Mouse (Mus musculus) kidney, embryonic 16.5 days (tissue): ENCODE measurements around the gene Syt17. TPM values are rescaled to one million over a fixed set of nuclear protein-coding genes. Genes with fewer than 3 reads are reported as not detected.

Experiments used
- ATAC-seq: fragments of 200-750 bp; cut with Nextera tagmentation; 2 replicates; pipeline ENCODE4 v1.8.0; 2017; ENCODE audit warnings: moderate TSS enrichment; ENCODE audit not compliant: low FRiP score, low TSS enrichment
- H3K27ac ChIP-seq: fragments of 300-500 bp; sonication (generic); 2 replicates; pipeline ENCODE4 v1.5.1; 2014; ENCODE audit warnings: low read length
- H3K27me3 ChIP-seq: fragments of 300-500 bp; sonication (generic); 2 replicates; pipeline ENCODE4 v1.6.1; 2014; ENCODE audit warnings: low read length, control low read depth, mixed read lengths; ENCODE audit not compliant: insufficient read depth
- H3K36me3 ChIP-seq: fragments of 300-500 bp; sonication (generic); 2 replicates; pipeline ENCODE4 v1.6.1; 2014; ENCODE audit warnings: low read length, control low read depth, mixed read lengths; ENCODE audit not compliant: insufficient read depth
- H3K4me1 ChIP-seq: fragments of 300-500 bp; sonication (generic); 2 replicates; pipeline ENCODE4 v1.6.1; 2014; ENCODE audit warnings: low read length, control low read depth, mixed read lengths; ENCODE audit not compliant: insufficient read depth
- H3K4me2 ChIP-seq: fragments of 300-500 bp; sonication (generic); replicated peaks from 2 replicates; pipeline ENCODE4 v1.6.1; 2014; ENCODE audit warnings: low read depth, low read length
- H3K4me3 ChIP-seq: fragments of 300-500 bp; sonication (generic); 2 replicates; pipeline ENCODE4 v1.5.1; 2014; ENCODE audit warnings: mild to moderate bottlenecking, low read length
- H3K9ac ChIP-seq: fragments of 300-500 bp; sonication (generic); replicated peaks from 2 replicates; pipeline ENCODE4 v1.6.1; 2014; ENCODE audit warnings: low read length
- H3K9me3 ChIP-seq: fragments of 300-500 bp; sonication (generic); 2 replicates; pipeline ENCODE4 v1.6.1; 2016; ENCODE audit warnings: low read length, control low read depth
- WGBS: fragments of 180-500 bp; shearing (Covaris S2); extraction: QIAGEN DNeasy Blood & Tissue Kit; methylation state at CpG from one replicate; pipeline ENCODE4 v1.1.7; 2014; 5-methylcytosine and 5-hydroxymethylcytosine counted together
- polyA plus RNA-seq: library from polyadenylated mRNA; unstranded; fragments of >200 nt; fragmentation: Nextera tagmentation; extraction: Ambion mirVana; gene quantifications from 2 replicates; pipeline ENCODE4 v1.2.1, GENCODE M21; 2015

Gene Syt17
- polyA plus RNA-seq, 1 experiment from 2014 or later, result 12.6 TPM

DNA sequence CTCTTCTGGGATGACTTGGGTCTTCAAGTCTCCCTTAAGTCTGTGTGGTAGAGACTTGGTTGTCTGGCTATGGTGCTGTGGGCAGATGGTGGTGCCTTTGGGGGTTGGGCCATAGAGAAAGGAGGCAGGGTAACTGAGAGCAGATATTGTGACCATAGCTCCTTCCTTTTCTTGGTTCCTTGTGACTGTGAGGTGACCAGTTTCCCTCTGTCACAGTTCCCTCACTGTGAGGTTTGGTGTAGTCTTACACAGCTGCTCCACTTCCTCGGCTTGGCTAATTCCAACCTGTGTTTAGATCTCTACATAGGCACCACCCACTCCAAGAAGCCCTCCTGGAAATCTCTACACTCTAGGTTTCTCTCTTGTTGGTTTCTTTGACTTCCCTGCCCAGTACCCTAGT lies 36.0 kb upstream of the Syt17 start:
- Histone ChIP-seq H3K9ac (no peak overlapping the region), H3K27ac (no peak overlapping the region), H3K27me3 (peaks cover 4% of the 10 kb centered on the region; the same call in 1 of the 2 replicates), H3K4me1 (peaks cover 16% of the 10 kb centered on the region), H3K9me3 (no peaks in the 10 kb centered on the region), H3K4me2 (no peak overlapping the region), H3K4me3 (no peak overlapping the region), H3K36me3 (no peaks in the 10 kb centered on the region)
- WGBS, result 47% methylated on average over 1 of the region's 1 CpGs
- no peak for ATAC-seq

- H3K36me3 ChIP-seq, result no peaks in the 10 kb centered on the region
- H3K4me3 ChIP-seq, result no peak overlapping the region
- H3K4me2 ChIP-seq, result no peak overlapping the region
- H3K27ac ChIP-seq, result no peak overlapping the region
- no peaks in the 10 kb centered on the region for H3K27me3 ChIP-seq
- ATAC-seq, result no peak
- H3K4me1 ChIP-seq, result peaks cover 12% of the 10 kb centered on the region
- no peaks in the 10 kb centered on the region for H3K9me3 ChIP-seq
- no peak overlapping the region for H3K9ac ChIP-seq
- WGBS, result 94% methylated on average over 2 of the region's 2 CpGs
Measured at GRCm38 (mm10) chr7:118482001-118482400, 34.0 kb upstream of the Syt17 start.

DNA sequence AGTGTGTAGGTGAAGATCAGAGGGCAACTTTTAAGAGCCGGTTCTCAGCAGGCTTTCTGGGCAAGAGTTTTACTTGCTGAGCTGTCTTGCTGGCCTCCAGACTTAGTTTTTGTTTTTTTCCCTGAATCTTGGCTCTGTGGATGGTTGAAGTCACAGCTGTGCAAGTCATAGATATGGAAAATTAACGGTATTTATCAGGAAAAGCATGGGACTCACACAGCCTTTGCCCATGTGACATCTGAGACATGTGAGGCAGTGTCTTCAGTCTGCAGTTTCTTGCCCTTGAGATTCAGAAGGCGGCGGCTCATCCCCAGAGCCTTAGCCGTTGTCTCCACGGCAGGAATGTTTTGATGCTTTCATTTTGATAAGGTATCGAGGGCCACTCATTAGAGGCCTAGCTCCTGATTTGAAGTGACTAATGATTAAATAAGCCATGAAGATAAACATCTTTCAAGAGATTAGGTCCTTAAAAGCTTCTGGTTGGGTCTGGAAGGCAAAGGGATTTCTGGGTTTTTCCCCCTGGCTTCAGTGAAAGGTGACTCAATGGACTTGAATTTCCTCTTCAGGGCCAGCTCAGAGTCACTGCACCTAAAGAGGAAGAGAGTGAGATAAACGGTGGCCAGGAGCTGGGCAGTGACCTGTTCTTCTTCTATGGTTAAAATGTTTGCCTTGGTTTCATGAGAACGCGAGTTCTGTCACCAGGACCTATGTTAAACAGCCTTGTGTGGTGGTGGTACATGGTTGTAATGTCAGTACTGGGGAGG lies 33.2 kb upstream of the Syt17 start:
- 74% methylated on average over 10 of the region's 10 CpGs for WGBS
- H3K9me3 ChIP-seq, result no peaks in the 10 kb centered on the region
- no peak overlapping the region for H3K4me3 ChIP-seq
- no peak overlapping the region for H3K9ac ChIP-seq
- H3K27ac ChIP-seq, result no peak overlapping the region
- no peaks in the 10 kb centered on the region for H3K27me3 ChIP-seq
- no peak overlapping the region for H3K4me2 ChIP-seq
- no peaks in the 10 kb centered on the region for H3K36me3 ChIP-seq
- peaks cover 15% of the 10 kb centered on the region for H3K4me1 ChIP-seq
- ATAC-seq, result no peak

DNA sequence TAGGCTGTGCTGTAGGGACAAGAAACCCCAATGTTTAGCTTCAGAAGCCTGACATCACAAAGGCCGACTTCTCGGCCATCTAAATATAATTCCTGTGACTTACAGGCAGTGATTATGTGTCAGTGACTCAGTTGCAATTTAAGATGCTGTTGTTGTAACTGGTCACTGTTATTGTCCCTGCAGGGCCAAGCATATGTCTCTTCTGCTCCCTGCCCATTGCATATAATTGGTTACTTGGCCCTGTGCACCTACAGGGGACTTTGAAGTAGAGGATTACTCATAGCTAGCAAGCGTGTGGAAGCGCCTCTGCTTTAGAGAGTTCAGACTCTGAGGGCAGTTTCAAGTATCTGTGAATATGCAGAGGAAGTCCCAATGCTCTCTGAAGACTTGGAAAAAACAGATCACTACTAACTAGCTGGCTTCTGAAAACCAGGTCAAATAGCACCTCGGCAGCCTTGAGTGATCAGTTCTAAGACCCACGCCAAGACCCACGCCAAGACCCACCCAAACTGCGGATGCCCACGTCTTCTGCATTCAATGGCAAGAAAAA lies 32.2 kb upstream of the Syt17 start:
- Histone ChIP-seq H3K9ac (no peak overlapping the region), H3K4me1 (peaks cover 15% of the 10 kb centered on the region), H3K27me3 (no peaks in the 10 kb centered on the region), H3K36me3 (no peaks in the 10 kb centered on the region), H3K9me3 (no peaks in the 10 kb centered on the region), H3K4me3 (no peak overlapping the region), H3K4me2 (no peak overlapping the region), H3K27ac (no peak overlapping the region)
- WGBS, result 84% methylated on average over 9 of the region's 9 CpGs
- ATAC-seq, result no peak

DNA sequence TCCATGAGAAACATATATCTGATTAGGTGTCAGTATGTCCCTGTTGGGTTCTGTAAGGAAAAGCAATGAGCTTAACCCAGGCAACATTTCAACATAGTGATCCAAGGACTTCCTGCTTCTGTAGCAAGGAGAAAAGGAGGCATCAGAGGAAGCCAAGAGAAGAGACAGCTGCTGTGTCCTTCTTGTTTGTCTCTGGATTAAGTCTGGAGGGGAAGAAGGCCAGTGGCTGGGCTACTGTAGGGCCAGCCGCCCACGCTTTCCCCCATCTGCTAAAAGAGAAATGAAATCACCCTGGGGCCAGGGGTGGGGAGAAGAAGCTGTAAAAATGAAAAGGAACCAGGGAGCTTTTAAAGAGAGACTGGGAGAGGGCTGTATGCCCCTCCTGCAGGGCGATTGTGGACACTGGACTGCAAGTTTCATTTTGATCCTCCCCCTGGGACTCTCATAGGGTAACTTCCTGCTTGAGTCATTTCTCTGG lies 30.9 kb upstream of the Syt17 start:
- peak; percentile 78 for ATAC-seq
- no peak overlapping the region for H3K9ac ChIP-seq
- H3K9me3 ChIP-seq, result peaks cover 8% of the 10 kb centered on the region; the same call in 1 of the 2 replicates
- 23% methylated on average over 3 of the region's 3 CpGs for WGBS
- H3K4me2 ChIP-seq, result no peak overlapping the region
- H3K36me3 ChIP-seq, result no peaks in the 10 kb centered on the region
- no peaks in the 10 kb centered on the region for H3K27me3 ChIP-seq
- H3K27ac ChIP-seq, result peak overlapping the region; percentile 21
- no peak overlapping the region for H3K4me3 ChIP-seq
- H3K4me1 ChIP-seq, result peaks cover 15% of the 10 kb centered on the region

DNA sequence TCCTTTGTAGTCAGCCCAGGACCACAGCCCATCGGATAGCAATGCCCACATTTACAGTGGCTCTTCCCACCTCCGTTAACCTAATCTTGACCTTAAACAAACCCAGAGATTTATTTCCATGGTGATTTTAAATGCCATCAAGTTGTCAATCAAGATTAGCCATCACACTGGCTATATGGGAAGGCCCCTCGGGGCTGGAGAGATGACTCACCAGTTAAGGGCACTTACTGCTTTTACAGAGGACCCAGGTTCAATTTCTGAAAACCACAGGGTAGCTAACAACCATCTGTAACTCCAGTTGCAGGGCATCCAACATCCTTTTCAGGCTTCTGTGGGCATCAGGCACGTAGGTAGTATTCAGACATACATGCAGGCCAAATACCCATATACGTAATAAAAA lies 28.4 kb upstream of the Syt17 start:
- Histone ChIP-seq H3K4me2 (no peak overlapping the region), H3K4me3 (no peak overlapping the region), H3K27ac (no peak overlapping the region), H3K9ac (no peak overlapping the region), H3K9me3 (peaks cover 10% of the 10 kb centered on the region; the same call in 1 of the 2 replicates), H3K27me3 (no peaks in the 10 kb centered on the region), H3K36me3 (no peaks in the 10 kb centered on the region), H3K4me1 (peaks cover 15% of the 10 kb centered on the region)
- ATAC-seq, result no peak
- 56% methylated on average over 5 of the region's 5 CpGs for WGBS

- no peak overlapping the region for H3K4me3 ChIP-seq
- H3K9ac ChIP-seq, result no peak overlapping the region
- no peak for ATAC-seq
- peaks cover 10% of the 10 kb centered on the region; the same call in 1 of the 2 replicates for H3K9me3 ChIP-seq
- WGBS, result 78% methylated on average over 7 of the region's 7 CpGs
- H3K4me1 ChIP-seq, result peaks cover 19% of the 10 kb centered on the region
- no peak overlapping the region for H3K4me2 ChIP-seq
- no peaks in the 10 kb centered on the region for H3K27me3 ChIP-seq
- H3K36me3 ChIP-seq, result no peaks in the 10 kb centered on the region
- H3K27ac ChIP-seq, result no peak overlapping the region
Measured at GRCm38 (mm10) chr7:118475008-118475705, 27.1 kb upstream of the Syt17 start.

DNA sequence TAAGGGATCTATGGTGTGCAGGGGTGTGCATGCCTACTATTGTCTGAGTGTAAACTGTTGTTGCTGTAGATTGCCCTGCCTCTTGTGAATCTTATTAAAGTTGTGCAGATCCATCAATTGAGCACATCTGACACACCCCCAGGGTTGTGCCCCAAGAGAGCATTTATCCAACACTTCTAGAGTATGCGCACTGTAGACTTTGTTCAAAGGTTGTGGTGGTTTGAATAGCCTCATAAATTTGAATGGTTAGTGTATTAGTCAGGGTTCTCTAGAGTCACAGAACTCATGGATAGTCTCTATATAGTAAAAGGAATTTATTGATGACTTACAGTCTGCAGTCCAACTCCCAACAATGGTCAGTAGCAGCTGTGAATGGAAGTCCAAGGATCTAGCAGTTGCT lies 24.9 kb upstream of the Syt17 start:
- Histone ChIP-seq H3K27me3 (no peaks in the 10 kb centered on the region), H3K4me1 (peaks cover 10% of the 10 kb centered on the region), H3K9ac (no peak overlapping the region), H3K4me3 (no peak overlapping the region), H3K4me2 (no peak overlapping the region), H3K36me3 (no peaks in the 10 kb centered on the region), H3K27ac (no peak overlapping the region), H3K9me3 (peaks cover 10% of the 10 kb centered on the region; the same call in 1 of the 2 replicates)
- 90% methylated on average over 1 of the region's 1 CpGs for WGBS
- ATAC-seq, result no peak

DNA sequence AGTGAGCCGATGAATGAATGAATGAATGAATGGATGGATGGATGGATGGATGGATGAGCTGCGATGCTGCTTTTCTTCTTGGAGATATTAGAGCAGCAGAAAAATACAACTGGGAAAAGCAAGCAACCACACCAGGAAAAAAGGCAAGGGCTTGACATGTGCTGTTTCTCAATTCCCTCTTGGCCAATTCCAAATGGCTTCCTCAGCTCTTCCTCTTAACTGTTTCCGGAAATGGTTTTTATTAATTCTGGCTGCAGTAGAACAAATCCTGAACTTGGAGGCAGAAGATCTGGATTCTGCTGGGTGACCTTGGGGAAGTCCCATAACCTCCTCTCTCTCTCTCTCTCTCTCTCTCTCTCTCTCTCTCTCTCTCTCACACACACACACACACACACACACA lies 20.0 kb upstream of the Syt17 start:
- WGBS, result 78% methylated on average over 3 of the region's 3 CpGs

DNA sequence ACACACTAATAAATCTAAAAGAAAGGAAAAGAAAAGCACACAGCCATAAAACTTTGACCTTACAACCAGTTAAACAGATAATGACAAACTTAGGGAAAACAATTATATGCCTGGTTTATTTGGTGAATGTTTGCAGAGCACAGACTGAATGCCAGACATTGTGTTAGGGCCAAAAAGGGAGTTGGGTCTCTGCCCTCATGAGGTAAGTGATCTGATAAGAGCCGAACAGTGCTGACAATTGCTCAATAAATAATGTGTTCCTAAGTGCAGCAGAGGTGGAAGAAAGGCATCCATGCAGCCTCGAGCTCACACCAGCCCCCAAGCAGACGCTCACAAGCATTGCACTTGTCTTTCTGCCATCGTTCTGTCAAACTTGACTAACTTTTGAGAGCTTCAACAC lies 16.4 kb upstream of the Syt17 start:
- Histone ChIP-seq H3K4me2 (no peak overlapping the region), H3K27me3 (no peaks in the 10 kb centered on the region), H3K36me3 (no peaks in the 10 kb centered on the region), H3K27ac (no peak overlapping the region), H3K9ac (no peak overlapping the region), H3K9me3 (no peaks in the 10 kb centered on the region), H3K4me3 (no peak overlapping the region), H3K4me1 (peaks cover 19% of the 10 kb centered on the region)
- WGBS, result 18% methylated on average over 4 of the region's 4 CpGs
- ATAC-seq, result no peak

More for the DNA sequence above, 20.0 kb upstream of the Syt17 start:
- no peak overlapping the region for H3K9ac ChIP-seq
- H3K36me3 ChIP-seq, result no peaks in the 10 kb centered on the region
- no peak overlapping the region for H3K27ac ChIP-seq
- peaks cover 14% of the 10 kb centered on the region for H3K4me1 ChIP-seq
- ATAC-seq, result no peak
- H3K27me3 ChIP-seq, result no peaks in the 10 kb centered on the region
- no peaks in the 10 kb centered on the region for H3K9me3 ChIP-seq
- H3K4me2 ChIP-seq, result no peak overlapping the region
- no peak overlapping the region for H3K4me3 ChIP-seq
